Mouse (Mus musculus): ENCODE results near the gene Tcte1. TPM values are rescaled to one million over a fixed set of nuclear protein-coding genes. Genes with fewer than 3 reads are reported as not detected.

Tcte1 gene
- polyA plus RNA-seq, 1 experiment from 2014 or later = 0.14 TPM

Other genes with a start within 250 kb of the Tcte1 start
- 67.0 and 67.6 TPM in 2 replicates for gene Cdc5l, start 89.7 kb upstream of the Tcte1 start, polyA plus RNA-seq (2015; fragmentation: Nextera tagmentation; extraction: Ambion mirVana)
- 0.29 and 0.48 TPM in 2 replicates for gene Spats1, start 48.0 kb upstream of the Tcte1 start, polyA plus RNA-seq (2015; fragmentation: Nextera tagmentation; extraction: Ambion mirVana)
- 21.7 and 24.6 TPM in 2 replicates for gene Aars2, start 16.6 kb upstream of the Tcte1 start, polyA plus RNA-seq (2015; fragmentation: Nextera tagmentation; extraction: Ambion mirVana)
- gene Tmem151b, start 26.2 kb downstream of the Tcte1 start, polyA plus RNA-seq (2015; fragmentation: Nextera tagmentation; extraction: Ambion mirVana) = 3.1 and 3.4 TPM in 2 replicates
- gene Nfkbie, start 32.3 kb downstream of the Tcte1 start, polyA plus RNA-seq (2015; fragmentation: Nextera tagmentation; extraction: Ambion mirVana) = 5.3 and 5.7 TPM in 2 replicates
- gene Slc35b2, start 40.4 kb downstream of the Tcte1 start, polyA plus RNA-seq (2015; fragmentation: Nextera tagmentation; extraction: Ambion mirVana) = 142 TPM in 2 replicates
- gene Hsp90ab1, start 49.8 kb downstream of the Tcte1 start, polyA plus RNA-seq (2015; fragmentation: Nextera tagmentation; extraction: Ambion mirVana) = 1,881 and 1,940 TPM in 2 replicates
- 100 and 102 TPM in 2 replicates for gene Slc29a1, start 76.2 kb downstream of the Tcte1 start, polyA plus RNA-seq (2015; fragmentation: Nextera tagmentation; extraction: Ambion mirVana)
- 5.7 and 6.3 TPM in 2 replicates for gene Mymx, start 78.7 kb downstream of the Tcte1 start, polyA plus RNA-seq (2015; fragmentation: Nextera tagmentation; extraction: Ambion mirVana)
- gene Capn11, start 135.9 kb downstream of the Tcte1 start, polyA plus RNA-seq (2015; fragmentation: Nextera tagmentation; extraction: Ambion mirVana) = 0.57 and 0.87 TPM in 2 replicates
- 144 and 152 TPM in 2 replicates for gene Mrpl14, start 162.9 kb downstream of the Tcte1 start, polyA plus RNA-seq (2015; fragmentation: Nextera tagmentation; extraction: Ambion mirVana)
- 35.3 and 39.4 TPM in 2 replicates for gene Tmem63b, start 163.5 kb downstream of the Tcte1 start, polyA plus RNA-seq (2015; fragmentation: Nextera tagmentation; extraction: Ambion mirVana)
- 0.68 TPM in 1 of 2 replicates, not detected in the other for gene 1600014C23Rik, start 210.4 kb downstream of the Tcte1 start, polyA plus RNA-seq (2015; fragmentation: Nextera tagmentation; extraction: Ambion mirVana)